Mouse (Mus musculus): ENCODE results near the gene Vmn1r66. TPM values are rescaled to one million over a fixed set of nuclear protein-coding genes. Genes with fewer than 3 reads are reported as not detected.
"Not testable (repeated sequence)": the region's sequence is repeated elsewhere in the genome, so short reads cannot be mapped to it uniquely, and the experiment has no call there.

Vmn1r66 gene
- not detected in 2 replicates for total RNA-seq (2014; fragmentation: Nextera tagmentation)
- total RNA-seq (2017): not detected in 2 replicates

DNA sequence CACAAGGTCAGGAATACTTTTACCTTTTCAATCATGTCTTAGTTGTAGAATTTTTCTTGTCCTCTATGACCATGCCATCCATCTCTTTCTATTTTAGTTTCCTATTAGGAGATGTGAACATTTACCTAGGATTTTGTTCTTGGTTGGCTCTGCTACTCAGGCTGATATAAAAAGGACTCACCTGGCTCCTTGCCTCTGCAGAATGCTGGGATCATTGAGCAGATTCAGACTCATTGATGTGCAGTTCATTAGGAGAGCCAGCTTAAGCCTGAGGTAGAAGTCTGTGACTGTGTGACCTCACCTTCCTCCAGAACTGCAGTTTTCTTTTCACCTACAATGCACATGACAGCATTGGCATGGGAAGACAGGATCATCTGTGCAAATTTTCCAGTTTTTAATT lies at the start of gene Vmn1r66:
TSS of gene Vmn1r66 (minus strand) at position 101 of the 400 bp plus-strand sequence.
- no peak for ATAC-seq (replicated peaks; ENCODE audit: poor library complexity, severe bottlenecking)

DNA sequence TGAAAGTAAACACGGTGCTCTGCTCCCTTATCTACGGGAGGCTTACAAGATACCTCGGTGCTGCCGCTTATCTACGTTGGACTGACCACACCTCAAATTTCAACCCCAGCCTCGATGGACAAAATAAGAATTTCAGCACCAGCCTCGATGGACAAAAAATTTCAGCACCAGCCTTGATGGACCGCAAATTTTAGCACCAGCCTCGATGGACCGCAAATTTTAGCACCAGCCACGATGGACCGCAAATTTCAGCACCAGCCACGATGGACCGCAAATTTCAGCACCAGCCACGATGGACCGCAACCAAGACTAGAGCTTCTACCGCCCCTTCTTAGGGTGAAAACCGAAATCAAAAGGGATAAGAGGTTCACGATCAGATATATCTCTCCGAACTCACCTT lies 47.7 kb upstream of the Vmn1r66 start:
- not testable (repeated sequence) for ATAC-seq (replicated peaks; ENCODE audit: poor library complexity, severe bottlenecking)

GRCm38 (mm10) chr7:10252075-10252474 lies 25.7 kb downstream of the Vmn1r66 start:
- no peak for ATAC-seq (replicated peaks; ENCODE audit: poor library complexity, severe bottlenecking)

- ATAC-seq (replicated peaks; ENCODE audit: poor library complexity, severe bottlenecking): no peak
Observed at GRCm38 (mm10) chr7:10249146-10249545, 28.7 kb downstream of the Vmn1r66 start.

Other genes with a start within 250 kb of the Vmn1r66 start
- not detected in 2 replicates for gene Vmn2r50, start 224.7 kb downstream of the Vmn1r66 start, total RNA-seq (2014; fragmentation: Nextera tagmentation)
- not detected in 2 replicates for gene Vmn2r50, start 224.7 kb downstream of the Vmn1r66 start, total RNA-seq (2017)
- gene Vmn2r51, start 172.3 kb downstream of the Vmn1r66 start, total RNA-seq (2014; fragmentation: Nextera tagmentation): not detected in 2 replicates
- gene Vmn2r51, start 172.3 kb downstream of the Vmn1r66 start, total RNA-seq (2017): not detected in 2 replicates
- gene Vmn2r52, start 101.4 kb downstream of the Vmn1r66 start, total RNA-seq (2014; fragmentation: Nextera tagmentation): 0.17 TPM in 1 of 2 replicates, not detected in the other
- not detected in 2 replicates for gene Vmn2r52, start 101.4 kb downstream of the Vmn1r66 start, total RNA-seq (2017)
- gene Vmn1r67, start 165.3 kb upstream of the Vmn1r66 start, total RNA-seq (2014; fragmentation: Nextera tagmentation): not detected in 2 replicates
- not detected in 2 replicates for gene Vmn1r67, start 165.3 kb upstream of the Vmn1r66 start, total RNA-seq (2017)
- gene Zik1, start 217.4 kb upstream of the Vmn1r66 start, total RNA-seq (2014; fragmentation: Nextera tagmentation): 2.6 and 4.4 TPM in 2 replicates
- gene Zik1, start 217.4 kb upstream of the Vmn1r66 start, total RNA-seq (2017): 1.9 and 2.4 TPM in 2 replicates